Mouse (Mus musculus) MN1 (cell line): ENCODE data around the gene Ensa.

ENCODE experiments used
- DNase-seq: peaks from one replicate; pipeline ENCODE4 v3.0.0-alpha.2; 2016; ENCODE audit warnings: low spot score

The Ensa gene

DNA sequence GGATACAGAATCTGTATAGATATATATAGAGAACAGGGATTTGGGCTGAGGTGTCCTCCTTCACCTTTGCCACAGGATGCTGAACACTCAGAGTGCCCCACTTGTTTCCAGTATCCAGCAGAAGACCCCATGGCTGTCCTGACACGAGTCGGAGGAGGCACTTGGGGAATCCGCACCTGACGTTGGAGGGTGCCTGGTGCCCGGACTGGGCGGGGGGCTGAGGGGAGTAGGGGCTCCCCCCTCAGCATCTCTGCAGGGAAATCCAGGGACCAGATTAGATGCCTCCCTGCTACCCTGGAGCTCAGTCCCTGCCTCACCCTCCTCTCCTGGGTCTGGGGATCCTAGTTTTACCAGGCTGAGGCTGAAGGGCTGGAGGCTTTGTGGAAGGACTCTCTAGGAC lies 55.9 kb downstream of the Ensa start:
- no peak for DNase-seq

DNA sequence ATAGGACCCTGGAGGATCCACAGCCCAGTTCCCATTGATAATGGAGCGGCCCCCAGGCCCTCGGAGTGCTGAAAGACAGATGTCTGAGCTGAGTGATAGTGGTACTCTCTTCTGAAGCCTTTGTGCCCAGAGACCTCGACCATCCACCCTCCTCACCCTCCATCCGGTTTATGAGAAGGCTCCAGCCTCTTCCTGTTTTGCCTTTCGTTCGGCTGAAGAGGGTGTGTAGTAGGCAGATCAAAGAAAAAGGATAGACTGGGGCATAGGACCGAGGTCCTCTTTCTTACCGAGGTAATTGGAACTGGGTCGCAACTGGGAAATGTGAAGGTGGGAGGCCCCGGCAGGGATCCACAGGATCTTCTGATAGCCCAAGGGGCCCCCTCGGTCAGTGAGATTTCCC lies 56.6 kb downstream of the Ensa start:
- no peak for DNase-seq
